Mouse (Mus musculus): ENCODE data around the gene Tpbgl.

Gene Tpbgl

DNA sequence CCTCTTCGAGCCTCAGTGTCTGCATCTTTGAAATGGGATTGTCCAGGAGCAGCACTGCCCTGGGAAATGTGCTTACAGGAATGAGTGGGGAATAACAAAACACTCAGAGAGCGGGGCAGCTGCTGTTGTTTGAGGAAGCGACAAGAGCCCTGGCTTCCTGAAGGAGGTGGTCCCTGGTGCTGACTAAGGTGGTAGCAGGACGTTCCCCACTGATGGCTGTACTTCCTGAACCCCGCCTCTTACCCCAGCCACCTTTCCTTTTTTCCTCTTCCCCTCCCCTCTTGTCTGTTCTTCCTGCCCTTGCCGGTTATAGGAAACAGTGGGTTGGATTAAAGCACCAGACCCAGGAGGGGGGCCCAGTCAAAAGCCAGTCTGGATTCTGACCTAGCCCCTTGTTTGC lies 46.7 kb downstream of the Tpbgl start:
- no peak for DNase-seq (ENCODE audit: low read depth, low spot score)

DNA sequence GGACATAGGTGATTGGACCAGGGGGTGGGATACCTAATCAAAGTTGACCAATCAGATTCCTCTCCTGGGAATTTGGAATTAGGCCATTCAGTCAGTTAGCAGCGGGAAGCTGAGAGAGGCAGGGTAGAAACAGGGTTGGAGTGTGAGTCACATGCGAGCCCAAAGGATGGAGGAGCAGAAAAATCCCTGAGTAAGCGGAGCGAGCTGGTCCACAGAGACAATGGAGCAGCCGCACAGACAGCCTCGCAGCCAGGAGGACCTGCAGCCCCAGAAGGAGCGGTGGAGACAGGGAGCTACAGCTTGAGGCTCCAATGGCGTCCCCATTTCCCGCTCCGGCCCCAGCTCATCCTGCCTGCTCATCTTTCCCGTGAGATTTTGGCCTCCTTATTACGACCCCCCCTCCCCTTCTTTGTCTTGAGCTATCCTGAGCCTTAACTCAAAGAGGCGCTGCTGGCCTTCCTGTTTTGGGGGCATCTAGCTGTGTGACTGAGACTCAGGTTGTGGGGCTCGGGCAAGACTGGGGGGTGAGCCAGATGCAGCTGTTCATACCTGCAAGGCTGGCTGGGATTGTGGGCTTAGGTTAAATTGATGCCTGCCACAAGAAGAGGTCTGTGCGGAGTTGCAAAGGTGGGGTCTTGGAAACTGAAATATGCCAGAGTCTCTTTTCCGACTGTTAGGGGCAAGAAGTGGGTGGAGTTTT lies 47.3 kb downstream of the Tpbgl start:
- peak; percentile 56 for DNase-seq (ENCODE audit: low read depth, low spot score)

DNA sequence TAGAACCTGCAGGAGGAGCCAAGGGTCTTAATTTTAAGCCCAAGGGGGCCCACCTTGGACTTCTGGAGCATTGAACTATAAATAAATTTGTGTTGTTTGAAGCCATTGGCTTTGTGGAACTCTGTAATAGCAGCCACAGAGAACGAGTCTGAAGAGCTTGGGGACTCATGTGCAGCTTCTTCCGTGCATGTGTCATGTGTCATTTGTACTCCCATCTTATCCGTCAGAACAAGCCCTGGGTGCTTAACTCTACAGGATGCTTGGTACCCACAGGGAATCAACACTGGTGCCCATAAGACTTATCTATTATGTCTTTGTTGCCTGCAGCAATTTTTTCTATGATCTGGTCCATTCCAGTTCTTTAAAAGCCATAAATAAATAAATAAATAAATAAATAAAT lies 48.7 kb downstream of the Tpbgl start:
- DNase-seq (ENCODE audit: low read depth, low spot score): no peak
